Mouse (Mus musculus) retina, postnatal 7 days (tissue): ENCODE measurements around the gene Nanos1.
A peak's percentile ranks its signal among the peaks of the same experiment; 100 is the strongest.

Experiments used
- DNase-seq: peaks from one replicate; pipeline ENCODE4 v3.0.0-alpha.2; 2012; ENCODE audit warnings: low read depth, low spot score

The Nanos1 gene

GRCm38 (mm10) chr19:60755438-60756191 lies at the start of gene Nanos1:
TSS of gene Nanos1 (plus strand) at chr19:60755987.
- peak; percentile 82 for DNase-seq

GRCm38 (mm10) chr19:60709193-60709900 lies 46.4 kb upstream of the Nanos1 start:
- no peak for DNase-seq

- no peak for DNase-seq
These were observed 45.6 kb upstream of the Nanos1 start for GRCm38 (mm10) chr19:60710196-60710595.

- DNase-seq: no peak
These were observed 43.2 kb upstream of the Nanos1 start for GRCm38 (mm10) chr19:60712577-60712976.

DNA sequence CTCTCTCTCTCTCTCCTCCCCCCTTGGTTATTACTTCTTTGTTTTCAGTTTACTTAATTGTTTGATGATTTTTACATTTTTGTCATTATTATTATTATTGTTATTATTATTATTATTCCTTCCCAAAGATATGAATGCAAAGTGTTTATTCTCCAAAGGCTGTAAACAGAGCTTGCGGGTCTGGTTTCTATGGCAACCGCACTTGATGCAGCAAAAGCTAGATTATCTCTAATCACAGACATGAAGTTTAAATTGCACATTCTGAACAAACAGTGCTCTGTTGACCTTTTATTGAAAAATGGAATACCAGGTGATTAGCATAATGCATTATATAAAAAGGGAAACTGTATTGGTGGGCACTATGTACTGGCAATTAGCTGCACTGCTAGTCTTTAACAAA lies 39.4 kb upstream of the Nanos1 start:
- no peak for DNase-seq

DNA sequence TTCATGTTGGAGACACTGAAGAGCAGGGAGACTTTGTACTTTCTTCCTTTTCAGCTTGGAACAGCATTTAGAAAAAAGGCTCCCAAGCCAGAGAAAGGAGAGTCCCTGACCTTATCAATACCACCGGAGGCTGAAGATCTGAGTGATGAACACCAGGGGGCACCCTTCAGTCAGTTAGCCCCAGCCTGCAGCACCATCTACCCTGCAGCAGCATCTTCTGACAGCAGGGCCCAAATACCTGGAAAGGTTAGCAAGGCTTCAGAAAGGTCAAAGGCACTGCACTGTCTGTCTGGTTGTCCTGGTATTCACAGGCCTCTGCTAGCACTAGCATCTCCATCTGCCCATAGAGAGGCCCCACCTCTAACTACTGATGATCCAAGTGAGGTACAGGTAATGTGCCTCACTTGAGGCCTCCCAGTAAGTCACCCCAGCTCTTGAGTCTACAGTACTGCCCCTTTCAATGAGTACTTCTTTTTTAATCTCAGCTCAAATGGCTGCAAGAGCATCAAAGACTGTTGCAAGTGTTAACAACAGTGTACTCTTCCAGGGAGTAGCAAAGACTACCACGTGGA lies 25.4 kb upstream of the Nanos1 start:
- peak; percentile 32 for DNase-seq

DNA sequence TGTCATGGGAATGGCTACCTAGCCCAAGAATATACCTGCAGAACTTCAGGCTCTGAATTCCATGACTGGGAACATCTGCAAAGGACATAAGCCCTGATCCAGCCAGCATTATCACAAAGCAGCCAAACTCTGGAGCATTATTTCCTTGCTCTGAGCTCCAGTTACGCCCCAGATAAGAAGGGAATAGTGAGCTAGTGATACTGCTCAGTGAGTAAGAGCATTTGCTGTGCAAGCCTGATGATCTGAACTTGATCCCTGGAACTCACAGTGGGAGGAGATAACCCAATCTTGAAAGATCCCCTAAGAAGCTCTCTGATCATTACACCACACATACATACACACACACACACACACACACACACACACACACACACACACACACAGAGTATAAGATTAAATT lies 24.5 kb upstream of the Nanos1 start:
- no peak for DNase-seq

GRCm38 (mm10) chr19:60731966-60732365 lies 23.8 kb upstream of the Nanos1 start:
- no peak for DNase-seq

DNA sequence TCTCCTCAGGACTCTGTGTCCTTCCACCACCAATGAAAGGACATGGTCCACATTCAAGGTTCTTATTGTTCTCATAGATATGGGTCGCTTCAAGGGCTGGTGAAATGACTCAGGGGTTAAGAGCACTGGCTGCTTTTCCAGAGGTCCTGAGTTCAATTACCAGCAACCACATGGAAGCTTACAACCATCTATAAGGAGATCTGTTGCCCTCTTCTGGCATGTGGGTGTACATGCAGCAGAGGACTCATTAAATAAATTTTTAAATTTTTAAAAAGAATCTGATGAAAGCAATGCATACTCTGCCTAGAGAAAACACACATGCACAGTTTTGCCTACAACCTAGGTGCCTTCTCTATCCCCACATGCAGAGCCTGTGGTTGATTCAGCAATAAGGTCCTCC lies 15.2 kb upstream of the Nanos1 start:
- no peak for DNase-seq

GRCm38 (mm10) chr19:60743767-60744547 lies 11.8 kb upstream of the Nanos1 start:
- no peak for DNase-seq

DNA sequence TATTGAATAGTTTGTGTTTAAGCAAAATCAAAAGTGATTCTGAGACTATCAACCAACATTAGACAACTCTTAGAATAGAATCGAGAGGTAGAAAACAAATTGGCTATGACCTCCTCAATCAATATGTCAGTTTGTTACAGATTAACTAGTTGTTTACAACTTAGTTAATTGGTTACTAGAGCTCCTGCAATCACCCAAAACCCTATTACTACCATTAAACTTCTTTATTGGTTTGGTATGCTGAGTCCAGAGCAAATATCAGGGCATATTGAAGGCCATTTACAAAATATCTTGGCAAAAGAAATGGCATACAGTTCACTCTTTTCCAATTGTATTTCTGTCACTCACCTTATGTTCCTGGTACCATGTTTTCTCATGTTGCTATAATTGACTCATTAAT lies 8.0 kb upstream of the Nanos1 start:
- no peak for DNase-seq

DNA sequence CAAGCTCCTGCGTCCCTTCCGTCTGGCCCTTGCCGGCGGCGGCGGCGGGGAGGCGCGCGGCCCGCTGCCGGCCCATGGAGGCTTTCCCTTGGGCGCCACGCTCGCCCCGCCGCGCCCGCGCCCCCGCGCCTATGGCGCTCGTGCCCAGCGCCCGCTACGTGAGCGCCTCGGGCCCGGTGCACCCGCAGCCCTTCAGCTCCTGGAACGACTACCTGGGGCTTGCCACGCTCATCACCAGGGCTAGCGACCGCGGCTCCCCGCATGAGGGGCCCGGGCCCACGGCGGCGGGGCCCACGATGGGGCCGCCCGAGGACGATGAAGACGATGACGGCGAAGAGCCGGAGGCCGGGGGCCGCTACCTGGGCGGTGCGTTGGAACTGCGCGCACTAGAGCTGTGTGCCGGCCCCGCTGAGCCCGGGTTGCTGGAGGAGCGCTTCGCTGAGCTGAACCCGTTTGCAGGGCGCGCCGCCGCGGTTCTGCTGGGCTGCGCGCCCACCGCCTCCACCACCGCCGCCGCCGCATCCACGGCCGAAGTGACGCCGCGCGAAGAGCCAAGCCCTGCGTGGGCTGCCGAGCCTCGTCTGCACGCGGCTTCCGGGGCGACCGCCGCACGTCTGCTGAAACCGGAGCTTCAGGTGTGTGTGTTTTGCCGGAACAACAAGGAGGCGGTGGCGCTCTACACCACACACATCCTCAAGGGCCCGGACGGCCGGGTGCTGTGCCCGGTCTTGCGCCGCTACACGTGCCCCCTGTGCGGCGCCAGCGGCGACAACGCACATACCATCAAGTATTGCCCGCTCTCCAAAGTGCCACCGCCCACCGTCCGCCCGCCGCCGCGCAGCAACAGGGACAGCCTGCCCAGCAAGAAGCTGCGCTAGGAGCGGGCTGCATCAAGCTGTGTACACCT lies 658 bp downstream of the Nanos1 start:
- peak; percentile 16 for DNase-seq

- no peak for DNase-seq
These were observed 1.5 kb downstream of the Nanos1 start for GRCm38 (mm10) chr19:60757099-60757785.

DNA sequence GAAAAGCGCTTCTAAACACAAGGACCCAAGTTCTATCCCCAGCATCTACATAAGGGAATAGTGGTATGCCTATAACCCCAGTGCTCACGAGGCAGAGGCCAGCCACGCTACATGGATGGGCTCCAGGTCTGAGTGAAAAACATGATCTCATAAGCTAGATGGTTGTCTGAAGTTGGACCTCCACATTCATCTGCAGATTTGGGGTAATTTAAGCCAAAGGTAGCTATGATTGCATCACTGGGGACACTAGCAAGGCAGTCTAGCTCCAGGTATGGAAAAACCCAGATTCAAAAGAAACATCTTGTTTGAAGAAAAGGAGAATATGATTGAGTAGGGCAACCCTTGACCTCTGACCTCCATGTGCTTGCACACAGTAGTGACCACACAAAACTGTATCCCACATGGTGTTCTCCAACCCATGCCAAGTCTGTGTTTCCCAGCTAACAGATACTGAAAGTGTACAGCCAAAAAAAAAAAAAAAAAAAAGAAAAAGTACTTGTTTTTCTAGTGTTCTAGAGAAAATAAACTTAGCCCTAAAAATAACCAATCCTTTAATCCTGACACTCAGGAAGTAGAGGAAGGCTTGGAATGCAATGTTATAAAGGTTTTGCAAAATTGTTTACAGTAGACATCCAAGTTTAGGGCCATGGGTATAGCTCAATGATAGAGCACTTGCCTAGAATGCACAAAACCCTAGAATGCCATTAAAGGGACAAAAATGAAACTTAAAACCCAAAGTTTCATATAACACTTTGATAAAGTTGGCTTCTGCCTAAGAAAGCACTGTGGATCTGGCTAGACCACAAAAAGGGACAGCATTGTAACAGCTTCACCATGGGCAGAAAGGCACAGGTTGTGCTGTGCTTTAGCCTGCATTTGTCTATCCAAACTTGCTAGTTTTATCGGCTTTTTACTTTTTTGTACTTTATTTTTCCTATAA lies 3.4 kb downstream of the Nanos1 start:
- DNase-seq: no peak

- DNase-seq: no peak
These were observed 17.6 kb downstream of the Nanos1 start for GRCm38 (mm10) chr19:60773366-60773765.

- no peak for DNase-seq
These were observed 26.2 kb downstream of the Nanos1 start for GRCm38 (mm10) chr19:60782034-60782433.

DNA sequence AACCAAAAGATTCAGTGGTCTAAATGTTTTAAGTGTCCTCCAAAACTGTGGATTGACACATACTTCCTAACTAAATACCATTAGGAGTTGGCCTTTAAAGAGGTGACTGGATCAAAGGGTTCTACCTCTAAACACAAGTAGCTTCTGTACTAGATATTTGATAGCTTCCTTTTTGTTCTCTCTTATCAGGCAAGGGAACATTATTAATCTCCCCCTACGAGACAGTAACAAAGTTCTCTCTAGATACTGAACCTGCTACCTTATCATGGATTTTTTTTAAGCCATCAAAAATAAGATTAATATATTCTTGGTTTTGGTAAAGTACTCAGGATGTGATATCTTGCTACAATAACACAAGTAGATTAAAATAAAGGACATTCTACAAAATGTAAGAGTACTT lies 28.9 kb downstream of the Nanos1 start:
- DNase-seq: no peak

GRCm38 (mm10) chr19:60787465-60788150 lies 31.8 kb downstream of the Nanos1 start:
- no peak for DNase-seq
